Mouse (Mus musculus) bone marrow, adult 2 months (tissue): ENCODE data around the gene Mrpl22. TPM values are rescaled to one million over a fixed set of nuclear protein-coding genes. Genes with fewer than 3 reads are reported as not detected.
A peak's percentile ranks its signal among the peaks of the same experiment; 100 is the strongest.
"Not testable (repeated sequence)": the region's sequence is repeated elsewhere in the genome, so short reads cannot be mapped to it uniquely, and the experiment has no call there.

Source experiments
- H3K27ac ChIP-seq: fragments of 200-500 bp; 2 replicates; pipeline ENCODE4 v1.5.1; 2012; ENCODE audit warnings: low read depth, mild to moderate bottlenecking, control low read depth, inconsistent platforms, low read length; ENCODE audit not compliant: control insufficient read depth, poor library complexity, insufficient read depth
- H3K4me1 ChIP-seq: fragments of 200-500 bp; 2 replicates; pipeline ENCODE4 v1.6.1; 2011; ENCODE audit warnings: low read length; ENCODE audit not compliant: control insufficient read depth, insufficient read depth
- H3K4me3 ChIP-seq: fragments of 200-500 bp; replicated peaks from 2 replicates; pipeline ENCODE3; 2011; ENCODE audit warnings: mild to moderate bottlenecking, low read depth, low read length, control low read depth; ENCODE audit not compliant: control insufficient read depth
- CTCF ChIP-seq: fragments of 200-500 bp; IDR thresholded peaks from 2 replicates; pipeline ENCODE4 v1.5.1; 2011; ENCODE audit warnings: low read length, control low read depth; ENCODE audit not compliant: control insufficient read depth, insufficient read depth
- POLR2A ChIP-seq: fragments of 200-500 bp; IDR thresholded peaks from 2 replicates; pipeline ENCODE4 v1.6.1; 2011; ENCODE audit warnings: low read depth, mild to moderate bottlenecking, control low read depth, low read length, borderline replicate concordance; ENCODE audit not compliant: control insufficient read depth
- WGBS: fragments of 180-500 bp; shearing (Covaris S2); methylation state at CpG from one replicate; pipeline ENCODE4 v1.1.7; 2018; 5-methylcytosine and 5-hydroxymethylcytosine counted together
- polyA plus RNA-seq: library from polyadenylated mRNA; stranded (reverse); fragments of >200 nt; gene quantifications from 2 replicates; pipeline ENCODE4 v1.2.4, GENCODE M21; 2011; ENCODE audit warnings: low replicate concordance; ENCODE audit not compliant: missing spikeins, insufficient read depth, insufficient read length

The Mrpl22 gene
- polyA plus RNA-seq, 1 experiment: 28.3 TPM

DNA sequence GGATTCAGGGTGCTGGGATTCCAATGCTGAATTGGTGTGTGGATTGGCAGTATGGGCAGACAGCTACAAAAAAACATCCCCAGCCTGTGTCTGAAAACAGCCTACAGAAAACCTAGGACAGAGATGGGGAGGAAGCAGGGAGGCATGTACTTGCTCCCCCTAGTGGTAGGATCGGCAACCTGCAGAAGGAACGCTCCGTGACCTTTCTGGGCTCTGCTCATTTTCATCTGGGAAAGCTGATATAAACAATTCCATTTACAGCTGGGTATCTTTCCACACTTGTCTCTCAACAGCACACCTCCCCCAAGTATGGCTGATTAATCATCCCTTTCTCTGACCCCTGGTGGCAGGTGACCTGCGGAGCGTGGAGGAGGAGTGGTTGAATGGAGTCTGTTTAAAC, 54.2 kb downstream of the Mrpl22 start:
- Histone ChIP-seq H3K4me3 (no peak overlapping the region), H3K27ac (no peak overlapping the region), H3K4me1 (peaks cover 2% of the 10 kb centered on the region; the same call in 1 of the 2 replicates)
- TF ChIP-seq POLR2A (no peak), CTCF (peak; percentile 98)
- 27% methylated on average over 5 of the region's 5 CpGs for WGBS

DNA sequence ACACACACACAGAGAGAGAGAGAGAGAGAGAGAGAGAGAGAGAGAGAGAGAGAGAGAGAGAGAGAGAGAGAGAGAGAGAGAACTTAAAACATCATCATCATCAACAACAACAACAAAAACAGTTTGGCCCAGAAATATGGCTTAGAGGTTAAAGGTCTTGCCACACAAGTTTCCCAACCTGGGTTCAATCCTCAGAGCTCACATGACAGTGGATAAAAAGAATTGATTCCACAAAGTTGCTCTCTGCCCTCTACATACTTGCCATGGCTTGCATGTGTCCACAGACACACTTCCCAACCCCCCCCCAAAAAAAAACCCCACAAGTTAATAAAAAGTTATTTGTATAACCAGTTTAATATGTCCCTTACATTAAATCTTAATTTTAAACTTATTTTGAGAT, 55.0 kb downstream of the Mrpl22 start:
- TF ChIP-seq POLR2A (no peak), CTCF (no peak)
- Histone ChIP-seq H3K4me3 (no peak overlapping the region), H3K4me1 (peaks cover 2% of the 10 kb centered on the region; the same call in 1 of the 2 replicates), H3K27ac (no peak overlapping the region)

GRCm38 (mm10) chr11:58228021-58228420, 56.6 kb downstream of the Mrpl22 start:
- not testable (repeated sequence) for H3K4me3 ChIP-seq, H3K27ac ChIP-seq
- 89% methylated on average over 2 of the region's 2 CpGs for WGBS

More at GRCm38 (mm10) chr11:58228021-58228420, 56.6 kb downstream of the Mrpl22 start:
- H3K4me1 ChIP-seq: not testable (repeated sequence)

Other genes starting within 250 kb of the Mrpl22 start
- 17.0 and 28.2 TPM in 2 replicates for gene Larp1, start 162.6 kb upstream of the Mrpl22 start, polyA plus RNA-seq
- gene Gm12248, start 78.5 kb upstream of the Mrpl22 start, polyA plus RNA-seq: not detected in 2 replicates
- gene Cnot8, start 67.5 kb upstream of the Mrpl22 start, polyA plus RNA-seq: 23.3 and 34.5 TPM in 2 replicates
- 4.7 and 9.0 TPM in 2 replicates for gene Gemin5, start 3.1 kb upstream of the Mrpl22 start, polyA plus RNA-seq
- 28.7 and 39.5 TPM in 2 replicates for gene Igtp, start 27.9 kb downstream of the Mrpl22 start, polyA plus RNA-seq
- gene Irgm2, start 28.0 kb downstream of the Mrpl22 start, polyA plus RNA-seq: 5.2 and 7.0 TPM in 2 replicates
- 5.9 and 21.1 TPM in 2 replicates for gene 4930438A08Rik, start 103.1 kb downstream of the Mrpl22 start, polyA plus RNA-seq
- gene Zfp692, start 135.4 kb downstream of the Mrpl22 start, polyA plus RNA-seq: 17.8 and 53.9 TPM in 2 replicates
- gene Zfp672, start 158.7 kb downstream of the Mrpl22 start, polyA plus RNA-seq: 20.1 and 39.4 TPM in 2 replicates
- 12.6 and 17.7 TPM in 2 replicates for gene Sh3bp5l, start 159.1 kb downstream of the Mrpl22 start, polyA plus RNA-seq
- not detected in 2 replicates for gene Lypd8, start 207.4 kb downstream of the Mrpl22 start, polyA plus RNA-seq
- not detected in 2 replicates for gene 1810065E05Rik, start 249.4 kb downstream of the Mrpl22 start, polyA plus RNA-seq